Mouse (Mus musculus): ENCODE data around the gene Eno1. TPM values are rescaled to one million over a fixed set of nuclear protein-coding genes. Genes with fewer than 3 reads are reported as not detected.

Eno1 gene
- polyA plus RNA-seq, 1 experiment from 2014 or later = 1,672 TPM

- no peak for ATAC-seq (replicated peaks; ENCODE audit: extremely low read depth, insufficient read depth, low FRiP score)
- H3K36me3 ChIP-seq (ENCODE audit: control insufficient read depth, insufficient read depth) = peaks cover 11% of the 10 kb centered on the region; the same call in 1 of the 2 replicates
- no peak overlapping the region for H3K4me3 ChIP-seq (ENCODE audit: low read length)
- no peaks in the 10 kb centered on the region for H3K9me3 ChIP-seq (replicated peaks; ENCODE audit: control insufficient read depth, low read length)
- no peak overlapping the region for H3K4me2 ChIP-seq (ENCODE audit: low read depth, low read length)
- WGBS = 83% methylated on average over 7 of the region's 7 CpGs
- no peaks in the 10 kb centered on the region for H3K27me3 ChIP-seq (ENCODE audit: control insufficient read depth, insufficient read depth, low read length)
- no peak overlapping the region for H3K27ac ChIP-seq (ENCODE audit: low read length)
- H3K9ac ChIP-seq (ENCODE audit: low read length) = no peak overlapping the region
- H3K4me1 ChIP-seq (ENCODE audit: control insufficient read depth, insufficient read depth, low read length) = peaks cover 25% of the 10 kb centered on the region
Measured at GRCm38 (mm10) chr4:150255181-150255580, 18.7 kb downstream of the Eno1 start.

GRCm38 (mm10) chr4:150257252-150258204 is 21.0 kb downstream of the Eno1 start:
- Histone ChIP-seq H3K4me2 (ENCODE audit: low read depth, low read length) (0 out of 2 replicates have a peak overlapping the region, but pooled peaks have one; percentile 0), H3K9me3 (replicated peaks; ENCODE audit: control insufficient read depth, low read length) (no peaks in the 10 kb centered on the region), H3K4me1 (ENCODE audit: control insufficient read depth, insufficient read depth, low read length) (peaks cover 27% of the 10 kb centered on the region), H3K36me3 (ENCODE audit: control insufficient read depth, insufficient read depth) (peaks cover 8% of the 10 kb centered on the region; the same call in 1 of the 2 replicates), H3K4me3 (ENCODE audit: low read length) (no peak overlapping the region), H3K27ac (ENCODE audit: low read length) (peak overlapping the region; percentile 59), H3K27me3 (ENCODE audit: control insufficient read depth, insufficient read depth, low read length) (no peaks in the 10 kb centered on the region), H3K9ac (ENCODE audit: low read length) (peak overlapping the region; percentile 14)
- ATAC-seq (replicated peaks; ENCODE audit: extremely low read depth, insufficient read depth, low FRiP score) = peak; percentile 79
- 18% methylated on average over 20 of the region's 20 CpGs for WGBS

GRCm38 (mm10) chr4:150258388-150258787 is 21.9 kb downstream of the Eno1 start:
- H3K9ac ChIP-seq (ENCODE audit: low read length) = peak overlapping the region; percentile 14
- H3K27ac ChIP-seq (ENCODE audit: low read length) = peak overlapping the region; percentile 59
- no peak overlapping the region for H3K4me3 ChIP-seq (ENCODE audit: low read length)
- peaks cover 3% of the 10 kb centered on the region; the same call in 1 of the 2 replicates for H3K36me3 ChIP-seq (ENCODE audit: control insufficient read depth, insufficient read depth)
- no peaks in the 10 kb centered on the region for H3K9me3 ChIP-seq (replicated peaks; ENCODE audit: control insufficient read depth, low read length)
- H3K4me1 ChIP-seq (ENCODE audit: control insufficient read depth, insufficient read depth, low read length) = peaks cover 27% of the 10 kb centered on the region
- 52% methylated on average over 14 of the region's 14 CpGs for WGBS
- ATAC-seq (replicated peaks; ENCODE audit: extremely low read depth, insufficient read depth, low FRiP score) = no peak
- H3K4me2 ChIP-seq (ENCODE audit: low read depth, low read length) = no peak overlapping the region
- H3K27me3 ChIP-seq (ENCODE audit: control insufficient read depth, insufficient read depth, low read length) = no peaks in the 10 kb centered on the region

- ATAC-seq (replicated peaks; ENCODE audit: extremely low read depth, insufficient read depth, low FRiP score) = no peak
- Histone ChIP-seq H3K9me3 (replicated peaks; ENCODE audit: control insufficient read depth, low read length) (no peaks in the 10 kb centered on the region), H3K27ac (ENCODE audit: low read length) (no peak overlapping the region), H3K9ac (ENCODE audit: low read length) (no peak overlapping the region), H3K4me2 (ENCODE audit: low read depth, low read length) (no peak overlapping the region), H3K4me1 (ENCODE audit: control insufficient read depth, insufficient read depth, low read length) (peaks cover 27% of the 10 kb centered on the region), H3K27me3 (ENCODE audit: control insufficient read depth, insufficient read depth, low read length) (no peaks in the 10 kb centered on the region), H3K36me3 (ENCODE audit: control insufficient read depth, insufficient read depth) (peaks cover 3% of the 10 kb centered on the region; the same call in 1 of the 2 replicates), H3K4me3 (ENCODE audit: low read length) (no peak overlapping the region)
- WGBS = 92% methylated on average over 7 of the region's 7 CpGs
Measured at GRCm38 (mm10) chr4:150259577-150259976, 23.1 kb downstream of the Eno1 start.

- no peak for ATAC-seq (replicated peaks; ENCODE audit: extremely low read depth, insufficient read depth, low FRiP score)
- Histone ChIP-seq H3K4me2 (ENCODE audit: low read depth, low read length) (no peak overlapping the region), H3K36me3 (ENCODE audit: control insufficient read depth, insufficient read depth) (peaks cover 3% of the 10 kb centered on the region; the same call in 1 of the 2 replicates), H3K9me3 (replicated peaks; ENCODE audit: control insufficient read depth, low read length) (no peaks in the 10 kb centered on the region), H3K27ac (ENCODE audit: low read length) (no peak overlapping the region), H3K27me3 (ENCODE audit: control insufficient read depth, insufficient read depth, low read length) (no peaks in the 10 kb centered on the region), H3K4me1 (ENCODE audit: control insufficient read depth, insufficient read depth, low read length) (peaks cover 27% of the 10 kb centered on the region), H3K4me3 (ENCODE audit: low read length) (no peak overlapping the region), H3K9ac (ENCODE audit: low read length) (no peak overlapping the region)
- 72% methylated on average over 7 of the region's 7 CpGs for WGBS
Measured at GRCm38 (mm10) chr4:150260111-150260510, 23.6 kb downstream of the Eno1 start.

- Histone ChIP-seq H3K4me1 (ENCODE audit: control insufficient read depth, insufficient read depth, low read length) (peaks cover 27% of the 10 kb centered on the region), H3K4me2 (ENCODE audit: low read depth, low read length) (no peak overlapping the region), H3K36me3 (ENCODE audit: control insufficient read depth, insufficient read depth) (peaks cover 3% of the 10 kb centered on the region; the same call in 1 of the 2 replicates), H3K9ac (ENCODE audit: low read length) (no peak overlapping the region), H3K4me3 (ENCODE audit: low read length) (no peak overlapping the region), H3K9me3 (replicated peaks; ENCODE audit: control insufficient read depth, low read length) (no peaks in the 10 kb centered on the region), H3K27me3 (ENCODE audit: control insufficient read depth, insufficient read depth, low read length) (no peaks in the 10 kb centered on the region), H3K27ac (ENCODE audit: low read length) (no peak overlapping the region)
- 46% methylated on average over 6 of the region's 6 CpGs for WGBS
- ATAC-seq (replicated peaks; ENCODE audit: extremely low read depth, insufficient read depth, low FRiP score) = no peak
Measured at GRCm38 (mm10) chr4:150260745-150261144, 24.2 kb downstream of the Eno1 start.

- WGBS = 56% methylated on average over 8 of the region's 8 CpGs
- Histone ChIP-seq H3K27ac (ENCODE audit: low read length) (no peak overlapping the region), H3K4me2 (ENCODE audit: low read depth, low read length) (no peak overlapping the region), H3K4me1 (ENCODE audit: control insufficient read depth, insufficient read depth, low read length) (peaks cover 23% of the 10 kb centered on the region), H3K9me3 (replicated peaks; ENCODE audit: control insufficient read depth, low read length) (no peaks in the 10 kb centered on the region), H3K4me3 (ENCODE audit: low read length) (no peak overlapping the region), H3K9ac (ENCODE audit: low read length) (no peak overlapping the region), H3K36me3 (ENCODE audit: control insufficient read depth, insufficient read depth) (no peaks in the 10 kb centered on the region), H3K27me3 (ENCODE audit: control insufficient read depth, insufficient read depth, low read length) (no peaks in the 10 kb centered on the region)
- no peak for ATAC-seq (replicated peaks; ENCODE audit: extremely low read depth, insufficient read depth, low FRiP score)
Measured at GRCm38 (mm10) chr4:150262301-150262700, 25.8 kb downstream of the Eno1 start.

GRCm38 (mm10) chr4:150264903-150265302 is 28.4 kb downstream of the Eno1 start:
- Histone ChIP-seq H3K9ac (ENCODE audit: low read length) (no peak overlapping the region), H3K9me3 (replicated peaks; ENCODE audit: control insufficient read depth, low read length) (no peaks in the 10 kb centered on the region), H3K4me1 (ENCODE audit: control insufficient read depth, insufficient read depth, low read length) (peaks cover 15% of the 10 kb centered on the region), H3K27ac (ENCODE audit: low read length) (no peak overlapping the region), H3K36me3 (ENCODE audit: control insufficient read depth, insufficient read depth) (no peaks in the 10 kb centered on the region), H3K4me3 (ENCODE audit: low read length) (no peak overlapping the region), H3K4me2 (ENCODE audit: low read depth, low read length) (no peak overlapping the region), H3K27me3 (ENCODE audit: control insufficient read depth, insufficient read depth, low read length) (no peaks in the 10 kb centered on the region)
- ATAC-seq (replicated peaks; ENCODE audit: extremely low read depth, insufficient read depth, low FRiP score) = no peak
- 56% methylated on average over 7 of the region's 7 CpGs for WGBS

GRCm38 (mm10) chr4:150265471-150265870 is 28.9 kb downstream of the Eno1 start:
- H3K9me3 ChIP-seq (replicated peaks; ENCODE audit: control insufficient read depth, low read length) = no peaks in the 10 kb centered on the region
- no peak overlapping the region for H3K4me2 ChIP-seq (ENCODE audit: low read depth, low read length)
- no peaks in the 10 kb centered on the region for H3K36me3 ChIP-seq (ENCODE audit: control insufficient read depth, insufficient read depth)
- no peak overlapping the region for H3K9ac ChIP-seq (ENCODE audit: low read length)
- H3K4me3 ChIP-seq (ENCODE audit: low read length) = no peak overlapping the region
- H3K27me3 ChIP-seq (ENCODE audit: control insufficient read depth, insufficient read depth, low read length) = no peaks in the 10 kb centered on the region
- H3K27ac ChIP-seq (ENCODE audit: low read length) = no peak overlapping the region
- no peak for ATAC-seq (replicated peaks; ENCODE audit: extremely low read depth, insufficient read depth, low FRiP score)
- WGBS = 72% methylated on average over 5 of the region's 5 CpGs
- peaks cover 17% of the 10 kb centered on the region for H3K4me1 ChIP-seq (ENCODE audit: control insufficient read depth, insufficient read depth, low read length)
